Mouse (Mus musculus) heart, embryonic 14.5 days (tissue): ENCODE data around the gene Acy3. TPM values are rescaled to one million over a fixed set of nuclear protein-coding genes. Genes with fewer than 3 reads are reported as not detected.

Experiments
- ATAC-seq: fragments of 200-750 bp; cut with Nextera tagmentation; 2 replicates; pipeline ENCODE4 v1.8.0; 2017; ENCODE audit warnings: low read depth, moderate TSS enrichment; ENCODE audit not compliant: insufficient number of reproducible peaks, insufficient read depth, low FRiP score
- H3K27ac ChIP-seq, 2 experiments: fragments of 200-500 bp in 1 of 2; fragments of 300-500 bp in 1 of 2; sonication (generic) in 1 of 2; replicated peaks in 1 of 2; 2 replicates each; pipeline ENCODE4 v1.5.1; 2012 to 2014; ENCODE audit warnings: low read depth in 2 of 2, low read length in 2 of 2, control low read depth in 1 of 2, mild to moderate bottlenecking in 1 of 2, mixed read lengths in 1 of 2; ENCODE audit not compliant: control insufficient read depth in 1 of 2, insufficient read depth in 1 of 2
- H3K27me3 ChIP-seq: fragments of 300-500 bp; sonication (generic); 2 replicates; pipeline ENCODE4 v1.6.1; 2014; ENCODE audit warnings: mild to moderate bottlenecking, low read length, control low read depth; ENCODE audit not compliant: control insufficient read depth, insufficient read depth
- H3K36me3 ChIP-seq: fragments of 300-500 bp; sonication (generic); 2 replicates; pipeline ENCODE4 v1.6.1; 2014; ENCODE audit warnings: mild to moderate bottlenecking, control low read depth, low read length, mixed read lengths; ENCODE audit not compliant: control insufficient read depth, insufficient read depth
- H3K4me1 ChIP-seq, 2 experiments: fragments of 200-500 bp in 1 of 2; fragments of 300-500 bp in 1 of 2; sonication (generic) in 1 of 2; 2 replicates each; pipeline ENCODE4 v1.6.1; 2012 to 2014; ENCODE audit warnings: low read length in 2 of 2, control low read depth in 1 of 2, mixed read lengths in 1 of 2; ENCODE audit not compliant: control insufficient read depth in 2 of 2, insufficient read depth in 2 of 2
- H3K4me2 ChIP-seq: fragments of 300-500 bp; sonication (generic); 2 replicates; pipeline ENCODE4 v1.6.1; 2014; ENCODE audit warnings: mild to moderate bottlenecking, low read length
- H3K4me3 ChIP-seq, 2 experiments: fragments of 200-500 bp in 1 of 2; fragments of 300-500 bp in 1 of 2; sonication (generic) in 1 of 2; 2 replicates each; pipeline ENCODE4 v1.5.1; 2012 to 2014; ENCODE audit warnings: low read length in 2 of 2, mild to moderate bottlenecking in 2 of 2, control low read depth in 1 of 2, low read depth in 1 of 2, moderate library complexity in 1 of 2; ENCODE audit not compliant: control insufficient read depth in 1 of 2, insufficient read depth in 1 of 2
- H3K9ac ChIP-seq: fragments of 300-500 bp; sonication (generic); 2 replicates; pipeline ENCODE4 v1.6.1; 2014; ENCODE audit warnings: mild to moderate bottlenecking, low read length
- H3K9me3 ChIP-seq: fragments of 300-500 bp; sonication (generic); 2 replicates; pipeline ENCODE4 v1.6.1; 2016; ENCODE audit warnings: low read length, control low read depth; ENCODE audit not compliant: control insufficient read depth
- WGBS: fragments of 180-500 bp; shearing (Covaris S2); extraction: QIAGEN DNeasy Blood & Tissue Kit; methylation state at CpG from one replicate; pipeline ENCODE4 v1.1.7; 2014; 5-methylcytosine and 5-hydroxymethylcytosine counted together
- polyA plus RNA-seq: library from polyadenylated mRNA; unstranded; fragments of >200 nt; fragmentation: Nextera tagmentation; extraction: Ambion mirVana; gene quantifications from 2 replicates; pipeline ENCODE4 v1.2.1, GENCODE M21; 2014

The Acy3 gene
- polyA plus RNA-seq, 1 experiment from 2014 or later: 13.1 TPM

GRCm38 (mm10) chr19:3996747-3997146 is 10.4 kb downstream of the Acy3 start:
- Histone ChIP-seq H3K27ac (no peak overlapping the region), H3K9ac (no peak overlapping the region), H3K27me3 (no peaks in the 10 kb centered on the region), H3K4me3 (no peak overlapping the region), H3K4me1 (peaks cover 11 to 16% of the 10 kb centered on the region in 2 experiments), H3K4me2 (no peak overlapping the region), H3K9me3 (no peaks in the 10 kb centered on the region), H3K36me3 (no peaks in the 10 kb centered on the region)
- WGBS: 75% methylated on average over 8 of the region's 8 CpGs
- no peak for ATAC-seq

GRCm38 (mm10) chr19:3997231-3997630 is 10.9 kb downstream of the Acy3 start:
- Histone ChIP-seq H3K27ac (no peak overlapping the region), H3K36me3 (no peaks in the 10 kb centered on the region), H3K4me1 (peaks cover 16 to 21% of the 10 kb centered on the region in 2 experiments), H3K9me3 (no peaks in the 10 kb centered on the region), H3K27me3 (no peaks in the 10 kb centered on the region), H3K4me3 (no peak overlapping the region), H3K4me2 (no peak overlapping the region), H3K9ac (no peak overlapping the region)
- 43% methylated on average over 8 of the region's 8 CpGs for WGBS
- no peak for ATAC-seq

- H3K27me3 ChIP-seq: no peaks in the 10 kb centered on the region
- H3K4me1 ChIP-seq: peaks cover 25 to 31% of the 10 kb centered on the region in 2 experiments
- H3K4me2 ChIP-seq: no peak overlapping the region
- ATAC-seq: no peak
- H3K36me3 ChIP-seq: no peaks in the 10 kb centered on the region
- H3K27ac ChIP-seq: no peak overlapping the region
- H3K4me3 ChIP-seq: no peak overlapping the region
- WGBS: 74% methylated on average over 8 of the region's 8 CpGs
- H3K9ac ChIP-seq: no peak overlapping the region
- no peaks in the 10 kb centered on the region for H3K9me3 ChIP-seq
Observed at GRCm38 (mm10) chr19:3998335-3998734, 12.0 kb downstream of the Acy3 start.

GRCm38 (mm10) chr19:3999121-3999730 is 12.9 kb downstream of the Acy3 start:
- Histone ChIP-seq H3K4me1 (peaks cover 33 to 36% of the 10 kb centered on the region in 2 experiments), H3K36me3 (no peaks in the 10 kb centered on the region), H3K27me3 (no peaks in the 10 kb centered on the region), H3K4me3 (peak overlapping the region in 1 of 2 experiments; percentile 74; a peak in 2 of 4 replicates), H3K9me3 (no peaks in the 10 kb centered on the region), H3K9ac (peak overlapping the region; percentile 91), H3K4me2 (peak overlapping the region; percentile 86), H3K27ac (no peak overlapping the region)
- WGBS: 85% methylated on average over 9 of the region's 9 CpGs
- ATAC-seq: no peak

GRCm38 (mm10) chr19:4000119-4000900 is 13.9 kb downstream of the Acy3 start, which contains the start of the genes Nudt8 and Gm49405:
Nudt8 (plus strand) TSS chr19:4000580.
Gm49405 (plus strand) TSS chr19:4000626.
- H3K9ac ChIP-seq: peak within 1 kb of the TSS; percentile 91
- H3K4me3 ChIP-seq: peak within 1 kb of the TSS; percentile 68 to 74
- H3K36me3 ChIP-seq: peaks cover 7% of the 10 kb centered on the region; the same call in 1 of the 2 replicates
- peaks cover 44 to 47% of the 10 kb centered on the region in 2 experiments for H3K4me1 ChIP-seq
- no peaks in the 10 kb centered on the region for H3K27me3 ChIP-seq
- ATAC-seq: peak; percentile 83
- H3K27ac ChIP-seq: peak within 1 kb of the TSS; percentile 95 to 99
- under 1% methylated on average over 64 of the region's 64 CpGs for WGBS
- peak within 1 kb of the TSS; percentile 86 for H3K4me2 ChIP-seq
- no peaks in the 10 kb centered on the region for H3K9me3 ChIP-seq

- H3K4me1 ChIP-seq: peaks cover 44 to 49% of the 10 kb centered on the region in 2 experiments
- H3K27me3 ChIP-seq: no peaks in the 10 kb centered on the region
- peaks cover 14% of the 10 kb centered on the region for H3K36me3 ChIP-seq
- H3K4me2 ChIP-seq: peak overlapping the region; percentile 86
- peak overlapping the region; percentile 68 to 74 for H3K4me3 ChIP-seq
- 17% methylated on average over 17 of the region's 17 CpGs for WGBS
- ATAC-seq: no peak
- peak overlapping the region; percentile 95 to 99 for H3K27ac ChIP-seq
- H3K9me3 ChIP-seq: no peaks in the 10 kb centered on the region
- H3K9ac ChIP-seq: peak overlapping the region; percentile 91
Observed at GRCm38 (mm10) chr19:4000949-4001525, 14.7 kb downstream of the Acy3 start.

- Histone ChIP-seq H3K36me3 (peaks cover 21% of the 10 kb centered on the region), H3K27ac (peak overlapping the region; percentile 95 to 99), H3K4me3 (0 out of 4 replicates have a peak overlapping the region, but pooled peaks of 1 of the 2 experiments have one; percentile 74), H3K27me3 (no peaks in the 10 kb centered on the region), H3K9me3 (no peaks in the 10 kb centered on the region), H3K9ac (peak overlapping the region; percentile 91; the same call in 1 of the 2 replicates), H3K4me1 (peaks cover 44 to 49% of the 10 kb centered on the region in 2 experiments), H3K4me2 (peak overlapping the region; percentile 86)
- 60% methylated on average over 5 of the region's 5 CpGs for WGBS
- ATAC-seq: no peak
Observed at GRCm38 (mm10) chr19:4001752-4002151, 15.4 kb downstream of the Acy3 start.
